Mouse (Mus musculus): ENCODE results near the gene Serpinb7. TPM values are rescaled to one million over a fixed set of nuclear protein-coding genes. Genes with fewer than 3 reads are reported as not detected.

The Serpinb7 gene
- total RNA-seq (2021): not detected
- long read RNA-seq, experiment 1, partial matches to known transcripts: 0 of 1 reads
- long read RNA-seq, experiment 1, other reads (novel, unspliced or antisense): 1 of 1 reads
- long read RNA-seq, experiment 2: 0 reads

- no peak for DNase-seq
Observed at GRCm38 (mm10) chr1:107399355-107399754, at the start of gene Serpinb7. Serpinb7 (plus strand) TSS chr1:107399655.

GRCm38 (mm10) chr1:107350392-107350791 lies 49.1 kb upstream of the Serpinb7 start:
- DNase-seq: no peak

- DNase-seq: no peak
Observed at GRCm38 (mm10) chr1:107351115-107351514, 48.3 kb upstream of the Serpinb7 start.

GRCm38 (mm10) chr1:107353046-107353445 lies 46.4 kb upstream of the Serpinb7 start:
- DNase-seq: no peak

- no peak for DNase-seq
Observed at GRCm38 (mm10) chr1:107360898-107361297, 38.6 kb upstream of the Serpinb7 start, which contains the start of gene Serpinb11. Serpinb11 (plus strand) TSS chr1:107361198.

- DNase-seq: no peak
Observed at GRCm38 (mm10) chr1:107365973-107366372, 33.5 kb upstream of the Serpinb7 start.

GRCm38 (mm10) chr1:107368944-107369343 lies 30.5 kb upstream of the Serpinb7 start:
- no peak for DNase-seq

GRCm38 (mm10) chr1:107376952-107377351 lies 22.5 kb upstream of the Serpinb7 start:
- DNase-seq: no peak

- no peak for DNase-seq
Observed at GRCm38 (mm10) chr1:107378368-107378767, 21.1 kb upstream of the Serpinb7 start.

- no peak for DNase-seq
Observed at GRCm38 (mm10) chr1:107381491-107381890, 18.0 kb upstream of the Serpinb7 start.

GRCm38 (mm10) chr1:107382404-107382803 lies 17.1 kb upstream of the Serpinb7 start:
- no peak for DNase-seq

GRCm38 (mm10) chr1:107384532-107384931 lies 14.9 kb upstream of the Serpinb7 start:
- DNase-seq: no peak

- DNase-seq: no peak
Observed at GRCm38 (mm10) chr1:107389753-107390152, 9.7 kb upstream of the Serpinb7 start.

GRCm38 (mm10) chr1:107397481-107397880 lies 2.0 kb upstream of the Serpinb7 start:
- DNase-seq: no peak

- DNase-seq: no peak
Observed at GRCm38 (mm10) chr1:107402082-107402481, 2.6 kb downstream of the Serpinb7 start.

GRCm38 (mm10) chr1:107414650-107415049 lies 15.2 kb downstream of the Serpinb7 start:
- DNase-seq: no peak

- DNase-seq: no peak
Observed at GRCm38 (mm10) chr1:107422487-107422886, 23.0 kb downstream of the Serpinb7 start.

GRCm38 (mm10) chr1:107431253-107431652 lies 31.8 kb downstream of the Serpinb7 start:
- no peak for DNase-seq

- DNase-seq: no peak
Observed at GRCm38 (mm10) chr1:107435528-107435927, 36.1 kb downstream of the Serpinb7 start.

- DNase-seq: no peak
Observed at GRCm38 (mm10) chr1:107439462-107439861, 40.0 kb downstream of the Serpinb7 start.

GRCm38 (mm10) chr1:107445352-107445751 lies 45.9 kb downstream of the Serpinb7 start:
- no peak for DNase-seq

GRCm38 (mm10) chr1:107447228-107447931 lies 47.9 kb downstream of the Serpinb7 start:
- no peak for DNase-seq

- DNase-seq: no peak
Observed at GRCm38 (mm10) chr1:107479909-107480308, 80.5 kb downstream of the Serpinb7 start.

- DNase-seq: peak; percentile 9
Observed at GRCm38 (mm10) chr1:107481452-107481851, 82.0 kb downstream of the Serpinb7 start.
